Mouse (Mus musculus) left cerebral cortex, adult 18-20 months (tissue): ENCODE results near the gene Gpr63. TPM values are rescaled to one million over a fixed set of nuclear protein-coding genes. Genes with fewer than 3 reads are reported as not detected.
A peak's percentile ranks its signal among the peaks of the same experiment; 100 is the strongest.
"Not testable (repeated sequence)": the region's sequence is repeated elsewhere in the genome, so short reads cannot be mapped to it uniquely, and the experiment has no call there.

Source experiments
- DNase-seq, 2 experiments: peaks; one replicate each; pipeline ENCODE4 v3.0.0; 2021 to 2022; ENCODE audit warnings: low spot score in 2 of 2, mixed read lengths in 1 of 2
- long read RNA-seq, 2 experiments: library from polyadenylated mRNA; stranded (forward); transcript quantifications; one replicate each; pipeline ENCODE4 v2.0.0; 2021
- total RNA-seq, 2 experiments: library from RNA; stranded (reverse); gene quantifications; 2 replicates each; pipeline ENCODE4 v1.2.3; 2021

Gene Gpr63
- 10 to 100 TPM; 16.0 to 17.5 TPM for total RNA-seq
- long read RNA-seq, experiment 1: 0 reads
- long read RNA-seq, experiment 2: 0 reads

DNA sequence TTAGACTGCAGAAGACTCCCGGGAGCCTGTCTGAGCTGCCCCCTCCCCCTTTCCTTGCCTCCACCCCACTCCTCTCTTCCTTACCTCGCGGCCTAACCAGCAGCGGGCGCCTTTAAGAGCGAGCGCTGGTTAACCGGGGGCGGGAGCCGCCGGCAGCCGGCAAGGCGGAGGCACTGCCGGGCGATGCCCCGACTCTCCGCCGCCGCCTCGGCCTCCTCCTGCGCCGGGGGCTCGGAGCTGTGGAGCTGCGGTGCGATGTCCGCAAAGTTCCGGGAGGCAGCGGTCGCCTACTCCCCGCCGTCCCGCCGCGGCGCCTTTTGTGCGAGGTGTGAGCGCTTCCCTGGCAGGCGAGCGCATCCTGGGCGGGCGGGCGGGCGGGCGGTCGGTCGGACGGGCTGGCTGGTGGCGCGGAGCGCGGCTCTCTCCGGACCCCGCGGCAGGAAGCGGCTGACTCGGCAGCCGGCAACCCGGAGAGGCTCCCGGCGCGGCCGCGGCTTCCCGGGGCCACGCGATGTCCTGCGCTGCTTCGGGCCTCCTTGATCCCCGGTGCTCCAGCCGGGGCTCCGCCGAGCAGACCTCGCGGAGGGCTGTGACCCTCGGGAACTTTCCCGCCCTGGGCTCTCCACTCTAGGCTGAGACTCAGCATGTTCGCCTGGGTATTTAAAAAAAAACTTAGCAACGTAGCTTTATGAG is at the start of gene Gpr63:
Gpr63 (plus strand) TSS at position 109 of the 693 bp plus-strand sequence.
- DNase-seq: peak; percentile 71 to 82

- no peak for DNase-seq
These were observed 46.1 kb upstream of the Gpr63 start for GRCm38 (mm10) chr4:24920006-24920577.

DNA sequence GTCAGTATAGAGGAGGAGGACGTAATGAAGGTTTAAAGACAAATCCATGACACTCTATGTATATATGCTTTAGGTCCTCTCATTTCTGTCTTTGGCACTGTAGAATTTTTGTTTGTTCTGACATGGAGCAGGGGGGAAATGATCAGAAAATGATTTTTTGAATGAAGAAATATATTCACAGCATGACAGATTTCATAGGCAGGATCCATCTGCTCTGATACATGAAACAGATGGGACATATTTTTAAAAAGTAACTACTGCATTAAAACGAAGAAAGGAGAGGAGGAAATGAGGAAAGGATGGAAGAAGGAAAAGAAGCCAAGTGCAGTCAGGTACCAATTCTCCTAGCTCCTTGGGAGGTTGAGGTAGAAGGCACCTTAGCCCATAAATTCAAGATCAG is 41.5 kb upstream of the Gpr63 start:
- no peak for DNase-seq

GRCm38 (mm10) chr4:24928260-24928780 is 37.9 kb upstream of the Gpr63 start:
- no peak for DNase-seq

GRCm38 (mm10) chr4:24928926-24929325 is 37.3 kb upstream of the Gpr63 start:
- no peak for DNase-seq

- peak; percentile 23 to 50 for DNase-seq
These were observed 23.3 kb upstream of the Gpr63 start for GRCm38 (mm10) chr4:24942728-24943424.

DNA sequence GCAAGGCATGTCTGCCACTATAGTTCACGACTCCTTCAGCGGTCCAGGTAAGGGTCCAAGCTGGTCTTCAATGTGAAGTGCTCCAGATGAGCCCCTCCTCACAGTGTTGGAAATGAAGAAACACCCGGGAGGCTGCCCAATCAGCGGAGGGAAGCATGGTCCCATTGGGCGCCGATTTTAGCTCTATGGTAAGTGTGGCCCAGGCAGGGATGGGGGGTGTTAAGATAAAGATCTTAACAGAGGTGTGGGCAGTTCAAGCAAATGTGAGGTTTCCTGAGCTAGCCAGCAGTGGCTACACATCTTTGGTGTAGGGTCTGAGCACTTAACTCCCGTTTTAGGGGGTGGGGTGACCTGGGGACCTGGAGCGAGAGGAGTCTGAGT is 299 bp upstream of the Gpr63 start:
- DNase-seq: peak in 1 of 2 experiments; percentile 7

GRCm38 (mm10) chr4:24967251-24967650 is 1.0 kb downstream of the Gpr63 start:
- no peak for DNase-seq

DNA sequence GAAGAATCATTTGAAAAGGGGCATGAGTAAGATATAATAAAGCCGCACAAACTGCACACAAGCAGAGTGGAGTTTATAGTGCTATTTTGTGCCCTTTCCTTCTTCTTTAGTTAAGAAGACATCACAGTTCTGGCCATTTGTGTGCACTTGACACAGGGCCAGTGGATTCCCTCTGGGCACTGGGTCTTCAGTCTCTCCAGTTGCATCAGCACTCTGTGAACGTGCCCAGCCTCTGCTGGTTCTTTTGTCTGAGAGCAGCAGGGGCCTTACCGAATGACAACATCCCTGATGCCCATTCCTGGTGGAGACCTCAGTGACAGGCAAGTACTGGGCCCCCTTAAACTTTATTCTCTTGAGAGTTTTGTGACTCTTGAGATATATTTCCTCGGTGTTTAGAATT is 12.4 kb downstream of the Gpr63 start:
- DNase-seq: no peak

GRCm38 (mm10) chr4:24985612-24986011 is 19.4 kb downstream of the Gpr63 start:
- DNase-seq: no peak

GRCm38 (mm10) chr4:24991475-24991874 is 25.3 kb downstream of the Gpr63 start:
- DNase-seq: no peak

GRCm38 (mm10) chr4:25009328-25009727 is 43.1 kb downstream of the Gpr63 start:
- not testable (repeated sequence) for DNase-seq

DNA sequence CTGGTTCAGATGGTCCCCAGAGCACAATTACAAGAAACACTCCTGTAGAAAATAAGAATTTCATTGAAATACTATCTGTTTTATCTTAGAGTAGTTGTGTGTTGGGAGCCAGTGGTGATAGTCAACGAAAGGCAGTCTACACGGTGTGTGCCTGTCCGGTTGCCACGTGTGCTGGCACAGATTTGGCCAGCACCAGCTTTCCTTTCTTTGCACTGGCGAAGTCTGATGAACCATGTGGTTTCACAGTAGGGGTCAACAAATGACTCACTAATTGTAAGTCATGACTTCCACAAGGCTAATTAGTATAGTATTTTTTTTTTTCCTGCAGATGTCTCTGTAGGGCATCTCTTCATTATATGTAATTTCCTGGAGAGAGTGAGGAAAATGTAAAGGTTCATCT is 45.6 kb downstream of the Gpr63 start:
- no peak for DNase-seq

- DNase-seq: no peak
These were observed 46.5 kb downstream of the Gpr63 start for GRCm38 (mm10) chr4:25012726-25013125.

DNA sequence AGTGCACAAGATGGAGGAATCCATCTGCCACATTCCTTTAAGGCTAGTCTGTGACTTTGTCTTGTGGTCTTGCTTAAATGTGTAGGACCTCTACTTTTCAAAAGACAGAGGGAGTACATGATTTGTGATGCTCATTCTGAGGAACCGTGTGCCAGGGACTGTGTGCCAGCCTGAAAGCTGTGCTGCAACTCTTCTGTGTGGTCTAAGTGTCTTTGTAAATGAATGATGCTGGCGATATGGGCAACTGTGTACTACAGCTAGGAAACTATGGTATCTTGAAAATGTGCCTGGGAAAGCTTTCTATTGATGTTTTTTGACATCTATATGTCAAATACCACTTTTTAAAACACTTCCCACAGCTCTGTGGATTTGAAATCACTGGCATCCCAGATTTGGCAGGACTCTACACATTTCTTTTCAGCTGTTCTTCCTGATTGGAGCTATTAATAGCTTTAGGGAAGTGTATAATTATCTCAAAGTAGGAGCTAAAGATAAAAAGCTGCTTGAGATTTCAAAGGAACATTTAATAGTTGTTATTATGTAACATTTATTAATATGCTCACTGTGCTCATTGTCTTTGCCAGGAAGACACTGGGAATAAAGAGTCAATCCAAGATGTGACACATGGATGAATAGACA is 48.9 kb downstream of the Gpr63 start:
- DNase-seq: no peak

- no peak for DNase-seq
These were observed 62.0 kb downstream of the Gpr63 start for GRCm38 (mm10) chr4:25028252-25028651.

GRCm38 (mm10) chr4:25028752-25029151 is 62.5 kb downstream of the Gpr63 start:
- no peak for DNase-seq

DNA sequence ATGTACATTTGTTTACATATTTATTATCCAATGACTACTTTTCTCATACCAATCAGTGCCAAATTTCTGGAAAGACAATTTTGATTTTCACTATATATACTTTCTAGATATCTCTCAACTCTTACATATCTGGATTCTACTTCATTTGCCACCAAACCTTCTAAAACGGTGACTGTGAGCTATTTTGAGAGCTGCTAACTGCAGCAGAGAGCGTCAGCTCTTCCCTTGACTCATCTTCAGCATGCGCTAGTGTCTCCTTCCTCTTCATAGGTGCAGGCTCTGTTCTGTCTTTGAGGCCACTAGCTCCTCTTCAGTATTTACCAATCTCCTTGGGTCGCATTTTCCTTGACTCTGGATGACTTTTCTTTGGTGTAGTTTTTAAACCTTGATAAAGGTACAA is 63.7 kb downstream of the Gpr63 start:
- DNase-seq: no peak

DNA sequence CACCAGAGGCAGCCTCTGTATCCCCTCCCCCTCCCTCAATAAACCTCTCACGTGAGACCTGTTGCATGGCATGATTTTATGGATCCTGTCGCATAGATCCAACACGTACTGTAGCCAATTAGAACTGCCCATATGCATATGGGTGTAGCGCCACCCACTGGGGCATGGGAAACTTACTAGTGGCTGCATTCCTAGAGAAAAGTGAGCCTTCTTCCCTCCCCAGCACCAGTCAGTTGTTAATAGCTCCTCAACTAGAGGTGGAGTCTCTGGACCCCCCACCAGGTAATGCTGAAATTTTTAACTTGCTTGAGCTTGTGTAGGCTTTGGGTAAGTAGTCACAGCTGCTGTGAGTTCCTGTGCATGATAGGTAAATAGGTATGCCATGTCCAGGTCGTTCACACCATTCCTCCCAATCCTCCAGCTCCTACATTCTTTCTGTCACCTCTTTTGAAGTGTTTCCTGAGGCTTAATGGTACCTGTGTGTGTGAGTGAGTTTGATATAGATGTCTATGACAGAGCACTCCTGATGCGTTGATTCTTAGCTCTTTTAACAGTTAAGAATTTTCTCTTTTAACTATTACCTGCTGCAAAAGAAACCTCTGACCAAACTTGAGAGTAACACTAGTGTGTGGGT is 69.1 kb downstream of the Gpr63 start:
- DNase-seq: peak in 1 of 2 experiments; percentile 2

DNA sequence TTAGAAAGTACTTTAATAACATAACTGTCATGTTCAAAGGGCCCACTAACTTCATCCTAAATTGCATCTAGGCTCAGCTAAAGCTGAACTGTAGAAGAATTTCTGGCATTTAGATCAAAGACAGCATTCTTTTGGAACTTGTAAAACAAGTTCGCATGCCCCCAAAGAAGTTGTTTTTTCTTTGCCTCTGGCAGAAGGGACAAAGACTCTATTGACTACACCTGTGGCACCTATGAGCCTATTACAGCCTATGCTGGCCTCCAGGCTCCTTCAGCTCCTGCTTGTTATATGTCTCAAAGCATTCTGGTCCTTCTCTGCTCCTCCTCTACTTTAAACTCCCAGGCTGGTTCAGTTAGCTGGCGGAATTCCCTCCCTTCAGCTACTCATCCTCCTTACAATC is 69.6 kb downstream of the Gpr63 start:
- no peak for DNase-seq

DNA sequence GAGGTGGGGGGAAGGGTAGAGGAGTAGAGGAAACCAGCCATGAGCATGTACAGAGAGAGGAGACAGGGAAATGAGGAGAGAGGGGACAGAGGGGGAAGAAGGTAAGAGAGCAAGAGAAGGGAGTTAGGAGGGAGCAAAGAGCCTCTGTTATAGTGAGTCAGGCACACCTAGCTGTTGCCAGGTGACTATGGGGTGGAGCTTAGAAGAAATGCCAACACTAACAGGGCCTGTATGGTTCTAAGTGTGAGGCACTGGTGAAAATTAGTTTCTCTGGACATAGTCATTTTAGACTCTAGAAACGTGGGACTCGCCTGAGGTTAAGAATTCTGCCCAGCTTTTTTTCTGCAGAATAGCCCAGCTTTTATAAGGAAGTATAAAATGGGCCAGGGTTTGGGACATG is 71.1 kb downstream of the Gpr63 start:
- no peak for DNase-seq
